Mouse (Mus musculus) heart, embryonic 13.5 days (tissue): Measurements from ENCODE around the gene Arhgap9. TPM values are rescaled to one million over a fixed set of nuclear protein-coding genes. Genes with fewer than 3 reads are reported as not detected.

Experiments
- ATAC-seq: fragments of 200-750 bp; cut with Nextera tagmentation; 2 replicates; pipeline ENCODE4 v1.8.0; 2017; ENCODE audit warnings: moderate TSS enrichment; ENCODE audit not compliant: insufficient number of reproducible peaks, low FRiP score, low TSS enrichment; ENCODE audit errors: extremely low read depth
- H3K27ac ChIP-seq: fragments of 300-500 bp; sonication (generic); replicated peaks from 2 replicates; pipeline ENCODE4 v1.5.1; 2015; ENCODE audit warnings: moderate library complexity, mild to moderate bottlenecking, inconsistent platforms
- H3K27me3 ChIP-seq: fragments of 300-500 bp; sonication (generic); replicated peaks from 2 replicates; pipeline ENCODE4 v1.6.1; 2015; ENCODE audit warnings: mild to moderate bottlenecking, inconsistent platforms
- H3K36me3 ChIP-seq: fragments of 300-500 bp; sonication (generic); 2 replicates; pipeline ENCODE4 v1.6.1; 2015; ENCODE audit warnings: mild to moderate bottlenecking, inconsistent platforms
- H3K4me1 ChIP-seq: fragments of 300-500 bp; sonication (generic); 2 replicates; pipeline ENCODE4 v1.6.1; 2015; ENCODE audit warnings: inconsistent platforms
- H3K4me2 ChIP-seq: fragments of 300-500 bp; sonication (generic); 2 replicates; pipeline ENCODE4 v1.6.1; 2015; ENCODE audit warnings: inconsistent platforms, mild to moderate bottlenecking, moderate library complexity
- H3K4me3 ChIP-seq: fragments of 300-500 bp; sonication (generic); 2 replicates; pipeline ENCODE4 v1.5.1; 2015; ENCODE audit warnings: moderate library complexity, mild to moderate bottlenecking, inconsistent platforms
- H3K9ac ChIP-seq: fragments of 300-500 bp; sonication (generic); 2 replicates; pipeline ENCODE4 v1.6.1; 2015; ENCODE audit warnings: inconsistent platforms, mild to moderate bottlenecking, moderate library complexity
- H3K9me3 ChIP-seq: fragments of 300-500 bp; sonication (generic); 2 replicates; pipeline ENCODE4 v1.6.1; 2016; ENCODE audit warnings: inconsistent platforms
- WGBS: fragments of 180-500 bp; shearing (Covaris S2); methylation state at CpG from one replicate; pipeline ENCODE4 v1.1.7; 2015; ENCODE audit warnings: mixed read lengths; 5-methylcytosine and 5-hydroxymethylcytosine counted together
- polyA plus RNA-seq: library from polyadenylated mRNA; unstranded; fragments of >200 nt; fragmentation: Nextera tagmentation; extraction: Ambion mirVana; gene quantifications from 2 replicates; pipeline ENCODE4 v1.2.1, GENCODE M21; 2015

Arhgap9 gene
- polyA plus RNA-seq: 1.7 and 1.9 TPM in 2 replicates

GRCm38 (mm10) chr10:127321621-127322020 lies at the start of gene Arhgap9:
TSS of gene Arhgap9 (plus strand) at chr10:127321964.
- Histone ChIP-seq H3K9me3 (no peaks in the 10 kb centered on the region), H3K4me3 (no peak within 1 kb of the TSS), H3K27ac (no peak within 1 kb of the TSS), H3K4me1 (peaks cover 17% of the 10 kb centered on the region), H3K4me2 (no peak within 1 kb of the TSS), H3K9ac (no peak within 1 kb of the TSS), H3K27me3 (peaks cover 59% of the 10 kb centered on the region), H3K36me3 (no peaks in the 10 kb centered on the region)
- 71% methylated on average over 3 of the region's 3 CpGs for WGBS
- ATAC-seq: no peak

DNA sequence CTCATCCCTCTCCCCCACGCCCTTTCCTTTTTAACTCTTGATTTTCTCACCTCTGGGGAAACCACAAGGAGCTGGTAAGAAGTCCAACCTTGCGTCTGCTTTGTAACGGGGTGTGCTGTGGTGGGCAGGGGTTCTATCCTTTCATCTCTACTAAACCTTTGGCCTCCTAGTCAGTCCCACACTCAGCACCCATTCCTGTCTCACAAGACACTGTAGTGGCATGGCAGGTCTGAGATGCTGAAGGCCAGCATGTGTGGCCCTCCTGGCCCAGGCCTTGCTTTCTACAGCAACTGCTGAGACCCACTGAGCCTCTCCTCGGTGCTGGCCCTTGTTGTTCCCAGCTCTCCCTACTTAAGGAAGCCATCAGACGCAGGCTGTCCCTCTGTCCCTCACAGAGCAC lies 49.4 kb upstream of the Arhgap9 start:
- no peaks in the 10 kb centered on the region for H3K9me3 ChIP-seq
- peaks cover 91% of the 10 kb centered on the region for H3K36me3 ChIP-seq
- ATAC-seq: no peak
- H3K4me1 ChIP-seq: peaks cover 37% of the 10 kb centered on the region
- WGBS: 83% methylated on average over 5 of the region's 5 CpGs
- H3K4me3 ChIP-seq: no peak overlapping the region
- no peak overlapping the region for H3K9ac ChIP-seq
- no peak overlapping the region for H3K4me2 ChIP-seq
- no peak overlapping the region for H3K27ac ChIP-seq
- no peaks in the 10 kb centered on the region for H3K27me3 ChIP-seq

- Histone ChIP-seq H3K4me2 (no peak overlapping the region), H3K36me3 (peaks cover 97% of the 10 kb centered on the region), H3K4me1 (peaks cover 18% of the 10 kb centered on the region; the same call in 1 of the 2 replicates), H3K9ac (no peak overlapping the region), H3K4me3 (no peak overlapping the region), H3K9me3 (no peaks in the 10 kb centered on the region), H3K27me3 (no peaks in the 10 kb centered on the region), H3K27ac (no peak overlapping the region)
- 86% methylated on average over 11 of the region's 11 CpGs for WGBS
- ATAC-seq: 0 out of 2 replicates have a peak, but pooled peaks have one; percentile 15
Measured at GRCm38 (mm10) chr10:127274261-127275022, 47.3 kb upstream of the Arhgap9 start.

- H3K9me3 ChIP-seq: no peaks in the 10 kb centered on the region
- ATAC-seq: no peak
- H3K4me2 ChIP-seq: no peak overlapping the region
- H3K27me3 ChIP-seq: no peaks in the 10 kb centered on the region
- 83% methylated on average over 2 of the region's 2 CpGs for WGBS
- peaks cover 100% of the 10 kb centered on the region for H3K36me3 ChIP-seq
- H3K4me3 ChIP-seq: no peak overlapping the region
- 0 out of 2 replicates have a peak, but pooled peaks cover 4% of the 10 kb centered on the region for H3K4me1 ChIP-seq
- no peak overlapping the region for H3K9ac ChIP-seq
- H3K27ac ChIP-seq: no peak overlapping the region
Measured at GRCm38 (mm10) chr10:127279730-127280129, 42.0 kb upstream of the Arhgap9 start.

DNA sequence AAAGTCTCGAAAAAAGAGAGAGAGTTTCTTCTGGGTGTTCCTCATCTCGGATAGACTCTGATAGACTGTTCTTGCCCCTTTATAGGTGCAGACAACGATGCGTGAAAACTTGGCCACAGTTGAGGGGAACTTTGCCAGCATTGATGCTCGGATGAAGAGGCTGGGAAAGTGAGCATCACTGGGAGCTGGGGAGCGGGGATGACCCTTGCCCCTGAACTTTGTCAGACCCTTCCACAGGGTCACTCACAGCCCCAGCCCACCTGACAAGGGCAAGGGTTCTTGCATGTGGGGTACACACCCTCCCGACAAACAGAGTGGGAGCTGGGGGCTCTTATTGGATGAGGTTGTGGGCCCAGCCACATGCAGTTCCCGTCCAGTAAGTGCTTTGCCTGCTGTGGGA lies 40.4 kb upstream of the Arhgap9 start:
- no peak overlapping the region for H3K4me3 ChIP-seq
- 88% methylated on average over 8 of the region's 8 CpGs for WGBS
- H3K36me3 ChIP-seq: peaks cover 100% of the 10 kb centered on the region
- ATAC-seq: no peak
- no peak overlapping the region for H3K9ac ChIP-seq
- no peak overlapping the region for H3K4me2 ChIP-seq
- no peaks in the 10 kb centered on the region for H3K9me3 ChIP-seq
- peaks cover 19% of the 10 kb centered on the region for H3K4me1 ChIP-seq
- H3K27me3 ChIP-seq: no peaks in the 10 kb centered on the region
- H3K27ac ChIP-seq: no peak overlapping the region

GRCm38 (mm10) chr10:127282620-127283215 lies 39.0 kb upstream of the Arhgap9 start:
- peaks cover 33% of the 10 kb centered on the region for H3K4me1 ChIP-seq
- no peak overlapping the region for H3K27ac ChIP-seq
- H3K27me3 ChIP-seq: no peaks in the 10 kb centered on the region
- H3K4me2 ChIP-seq: no peak overlapping the region
- no peaks in the 10 kb centered on the region for H3K9me3 ChIP-seq
- H3K36me3 ChIP-seq: peaks cover 97% of the 10 kb centered on the region
- no peak overlapping the region for H3K4me3 ChIP-seq
- 78% methylated on average over 13 of the region's 13 CpGs for WGBS
- no peak overlapping the region for H3K9ac ChIP-seq
- no peak for ATAC-seq

- ATAC-seq: no peak
- Histone ChIP-seq H3K4me1 (peaks cover 37% of the 10 kb centered on the region), H3K4me2 (no peak overlapping the region), H3K9ac (no peak overlapping the region), H3K27ac (no peak overlapping the region; the same call in 1 of the 2 replicates), H3K36me3 (peaks cover 83% of the 10 kb centered on the region), H3K4me3 (no peak overlapping the region), H3K9me3 (no peaks in the 10 kb centered on the region), H3K27me3 (no peaks in the 10 kb centered on the region)
- WGBS: 92% methylated on average over 7 of the region's 7 CpGs
Measured at GRCm38 (mm10) chr10:127284105-127284622, 37.6 kb upstream of the Arhgap9 start.

DNA sequence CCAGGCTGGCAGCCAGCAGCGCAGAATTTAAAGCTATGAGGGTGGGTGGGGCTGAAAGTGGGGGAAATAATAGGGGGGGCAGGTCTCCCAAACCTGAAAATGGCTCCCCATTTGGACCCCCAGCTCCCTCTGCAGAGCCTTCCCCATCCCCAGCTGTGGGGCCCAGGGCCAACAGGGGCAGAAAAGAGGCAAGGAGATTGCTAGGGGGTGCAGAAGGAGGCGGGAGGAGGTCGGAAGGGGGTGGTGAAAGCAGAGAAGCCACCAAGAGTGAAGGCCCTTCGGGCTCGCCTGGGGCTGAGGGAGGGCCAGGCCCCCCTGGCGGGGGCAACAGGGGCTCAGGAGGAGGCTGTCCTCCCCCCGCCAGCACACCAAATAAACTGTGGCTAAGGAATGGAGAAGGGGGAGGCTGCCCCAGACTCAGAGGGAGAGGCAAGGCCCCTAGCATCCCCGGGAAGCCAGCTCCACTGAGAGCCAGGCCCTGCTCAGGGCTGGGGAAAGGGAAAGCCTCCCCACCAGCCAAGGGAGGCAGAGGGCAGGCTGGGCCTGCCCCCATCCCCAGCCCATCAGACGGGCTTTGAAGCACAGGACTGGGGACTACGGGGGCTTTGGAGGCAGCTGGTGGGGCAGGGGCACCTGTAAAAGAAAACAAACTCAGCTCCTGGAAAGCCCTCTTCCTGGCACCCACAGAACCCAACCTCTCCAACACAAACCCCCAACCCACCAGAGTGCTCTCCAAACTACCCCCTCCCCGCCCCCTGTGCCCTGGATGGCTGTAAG lies 36.9 kb upstream of the Arhgap9 start:
- 75% methylated on average over 11 of the region's 11 CpGs for WGBS
- no peak overlapping the region for H3K4me2 ChIP-seq
- H3K27ac ChIP-seq: no peak overlapping the region
- peaks cover 75% of the 10 kb centered on the region for H3K36me3 ChIP-seq
- H3K4me1 ChIP-seq: peaks cover 45% of the 10 kb centered on the region
- ATAC-seq: no peak
- H3K9ac ChIP-seq: peak overlapping the region; percentile 28; the same call in 1 of the 2 replicates
- no peaks in the 10 kb centered on the region for H3K9me3 ChIP-seq
- H3K27me3 ChIP-seq: no peaks in the 10 kb centered on the region
- H3K4me3 ChIP-seq: no peak overlapping the region

GRCm38 (mm10) chr10:127285644-127286043 lies 36.1 kb upstream of the Arhgap9 start:
- peak overlapping the region; percentile 2; the same call in 1 of the 2 replicates for H3K4me3 ChIP-seq
- no peaks in the 10 kb centered on the region for H3K27me3 ChIP-seq
- H3K36me3 ChIP-seq: peaks cover 68% of the 10 kb centered on the region
- H3K9ac ChIP-seq: peak overlapping the region; percentile 95
- no peak for ATAC-seq
- 86% methylated on average over 13 of the region's 13 CpGs for WGBS
- no peak overlapping the region for H3K27ac ChIP-seq
- peaks cover 46% of the 10 kb centered on the region for H3K4me1 ChIP-seq
- H3K9me3 ChIP-seq: no peaks in the 10 kb centered on the region
- H3K4me2 ChIP-seq: peak overlapping the region; percentile 76; the same call in 1 of the 2 replicates

DNA sequence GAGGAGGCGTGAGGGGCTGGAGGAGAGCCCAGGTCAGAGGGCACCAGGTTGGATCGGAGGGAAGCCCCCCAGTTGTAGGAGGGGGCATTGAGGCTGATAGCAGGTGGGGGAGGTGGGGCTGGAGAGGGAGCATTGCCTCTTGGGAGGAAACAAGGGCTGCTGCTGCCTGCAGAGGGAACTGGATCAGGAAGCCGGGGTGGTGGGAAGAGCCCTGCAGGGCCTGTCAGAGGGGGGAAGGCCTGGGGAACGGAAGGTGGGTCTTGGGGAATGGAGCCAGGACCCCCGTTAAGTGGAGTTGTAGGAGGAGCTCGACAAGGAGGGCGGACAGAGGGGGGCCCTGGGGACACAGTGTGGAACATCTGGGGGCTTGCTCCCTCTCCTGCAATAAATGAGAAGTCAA lies 35.6 kb upstream of the Arhgap9 start:
- no peak for ATAC-seq
- H3K4me3 ChIP-seq: peak overlapping the region; percentile 2; the same call in 1 of the 2 replicates
- 75% methylated on average over 7 of the region's 7 CpGs for WGBS

DNA sequence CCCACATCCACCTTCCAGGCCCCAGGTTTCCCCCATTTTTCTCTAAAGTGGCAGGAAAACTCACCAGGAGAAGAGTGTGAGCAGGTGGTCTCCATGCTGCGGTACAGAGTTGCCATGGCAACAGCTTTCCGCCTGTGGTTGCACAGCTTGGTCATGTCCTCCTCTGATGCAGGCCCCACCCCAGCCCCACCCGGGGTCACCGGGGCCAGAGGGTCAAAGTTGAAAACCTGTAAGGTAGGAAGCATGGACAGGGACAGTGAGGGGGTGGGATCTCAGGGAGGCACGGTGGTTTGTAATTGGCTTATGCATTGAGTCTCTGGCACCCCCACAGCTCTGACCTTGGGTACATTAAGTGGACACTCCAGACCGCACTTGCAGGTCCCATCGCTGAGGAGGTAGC lies 35.0 kb upstream of the Arhgap9 start:
- 60% methylated on average over 7 of the region's 7 CpGs for WGBS
- Histone ChIP-seq H3K4me3 (peak overlapping the region; percentile 86), H3K27ac (0 out of 2 replicates have a peak overlapping the region, but pooled peaks have one; percentile 99), H3K4me2 (peak overlapping the region; percentile 76), H3K9ac (peak overlapping the region; percentile 95), H3K27me3 (no peaks in the 10 kb centered on the region), H3K36me3 (peaks cover 57% of the 10 kb centered on the region), H3K9me3 (no peaks in the 10 kb centered on the region), H3K4me1 (peaks cover 50% of the 10 kb centered on the region)
- ATAC-seq: no peak

More for the DNA sequence above, 35.6 kb upstream of the Arhgap9 start:
- Histone ChIP-seq H3K4me2 (peak overlapping the region; percentile 76), H3K27me3 (no peaks in the 10 kb centered on the region), H3K9me3 (no peaks in the 10 kb centered on the region), H3K36me3 (peaks cover 63% of the 10 kb centered on the region), H3K4me1 (peaks cover 46% of the 10 kb centered on the region), H3K9ac (peak overlapping the region; percentile 95; the same call in 1 of the 2 replicates), H3K27ac (no peak overlapping the region)
